Comparison of ENCODE assay signal across 27 mouse cellular contexts in the genomic region with DNA sequence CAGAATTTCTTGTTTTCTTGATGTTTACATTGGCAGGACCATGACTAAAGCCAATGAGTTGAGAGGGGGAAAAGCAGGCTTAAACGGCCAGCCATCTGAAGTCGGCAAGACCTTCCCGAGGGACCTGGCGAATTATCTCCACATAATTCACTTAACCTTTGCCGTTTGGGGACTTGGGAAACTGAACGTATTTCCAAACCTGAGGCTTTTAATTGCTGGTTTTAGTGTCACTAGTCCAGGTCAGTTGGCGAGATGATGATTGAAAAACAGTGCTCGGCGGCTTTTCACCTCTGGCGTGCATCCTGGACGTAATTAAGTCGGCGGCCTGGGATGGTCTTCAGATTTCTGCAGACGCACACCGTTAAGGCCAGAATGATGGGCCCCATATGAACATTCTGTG.
DNase-seq lines count a peak whose midpoint lies in the region; ATAC-seq and TF ChIP-seq lines count a peak whose summit lies in the region.
"Had no signal": no experiment of that assay in that cellular context is flagged by ENCODE, and none has a peak within 500 bp of the region (broad histone marks: within the 10 kb centered on the region; RNA-seq: fewer than 3 reads in every experiment).

No protein-coding gene starts in this region.

- intact Hi-C loops in gastrocnemius, adult 2 months (cut with DNase I) = no loop called here

- H3K4me1 ChIP-seq in embryonic facial prominence, embryonic 12.5 days = no peaks in the 10 kb centered on the region
- peaks cover 38% of the 10 kb centered on the region for H3K4me1 ChIP-seq in limb, embryonic 12.5 days (replicated peaks)
- H3K4me1 ChIP-seq: heart, embryonic 13.5 days; liver, embryonic 13.5 days had no signal

- peak overlapping the region; percentile 10; the same call in 1 of the 2 replicates for H3K4me2 ChIP-seq in embryonic facial prominence, embryonic 12.5 days (replicated peaks)
- peak overlapping the region; percentile 43 for H3K4me2 ChIP-seq in limb, embryonic 12.5 days
- H3K4me2 ChIP-seq: forebrain, embryonic 15.5 days; heart, embryonic 13.5 days; hindbrain, embryonic 13.5 days; liver, embryonic 13.5 days; midbrain, embryonic 13.5 days had no signal

- H3K36me3 ChIP-seq in embryonic facial prominence, embryonic 12.5 days = no peaks in the 10 kb centered on the region
- no peaks in the 10 kb centered on the region for H3K36me3 ChIP-seq in limb, embryonic 12.5 days
- H3K36me3 ChIP-seq: forebrain, embryonic 15.5 days; G1E; heart, embryonic 13.5 days; hindbrain, embryonic 13.5 days; liver, embryonic 13.5 days; midbrain, embryonic 13.5 days had no signal

- H3K27ac ChIP-seq in embryonic facial prominence, embryonic 12.5 days = no peak overlapping the region
- 0 out of 2 replicates have a peak overlapping the region, but pooled peaks have one; percentile 4 for H3K27ac ChIP-seq in limb, embryonic 12.5 days
- H3K27ac ChIP-seq in gastrocnemius, adult 2 months = no peak overlapping the region
- H3K27ac ChIP-seq: forebrain, embryonic 15.5 days; heart, embryonic 13.5 days; hindbrain, embryonic 13.5 days; liver, embryonic 13.5 days; midbrain, embryonic 13.5 days had no signal

- no peak overlapping the region for H3K9ac ChIP-seq in embryonic facial prominence, embryonic 12.5 days
- no peak overlapping the region for H3K9ac ChIP-seq in limb, embryonic 12.5 days (replicated peaks)
- H3K9ac ChIP-seq: forebrain, embryonic 15.5 days; heart, embryonic 13.5 days; hindbrain, embryonic 13.5 days; liver, embryonic 13.5 days; midbrain, embryonic 13.5 days had no signal

- WGBS in embryonic facial prominence, embryonic 12.5 days = 18% methylated on average over 15 of the region's 15 CpGs
- 14% methylated on average over 15 of the region's 15 CpGs for WGBS in limb, embryonic 12.5 days

- TF ChIP-seq CTCF in gastrocnemius, adult 2 months (IDR thresholded peaks at IDR 0.05) = no peak

- no peak for ATAC-seq in embryonic facial prominence, embryonic 12.5 days (ENCODE audit: insufficient number of reproducible peaks, insufficient read depth, low FRiP score, low TSS enrichment)
- no peak for ATAC-seq in limb, embryonic 12.5 days (ENCODE audit: insufficient number of reproducible peaks, insufficient read depth, low FRiP score, low TSS enrichment, low read depth)
- ATAC-seq: forebrain, embryonic 15.5 days; inflammation-experienced regulatory T-cells, adult 6 months; midbrain, embryonic 13.5 days had no signal

- peak; percentile 35 for DNase-seq in MN1 (ENCODE audit: low spot score)
- DNase-seq in embryo, embryonic 10 days (ENCODE audit: low spot score) = peak; percentile 70
- no peak for DNase-seq in right cerebral cortex, postnatal 4 days
- no peak for DNase-seq in yolk sac, embryonic 10.5 days (ENCODE audit: low spot score)
- DNase-seq in gastrocnemius, adult 2 months = no peak
- DNase-seq: adrenal gland, postnatal 10 days; B cell, adult 2 months; cerebellum, adult 18-20 months; cerebellum, postnatal 14 days; gastrocnemius, postnatal 25 days; heart, adult 18-20 months; kidney, adult 18-20 months; kidney, postnatal 14 days; liver, embryonic 13.5 days; lung, adult 2 months; lung, postnatal 14 days; right cerebral cortex, postnatal 14 days; thymus, postnatal 36 days had no signal

- peaks cover 12% of the 10 kb centered on the region; the same call in 1 of the 2 replicates for H3K27me3 ChIP-seq in embryonic facial prominence, embryonic 12.5 days
- peaks cover 34% of the 10 kb centered on the region for H3K27me3 ChIP-seq in limb, embryonic 12.5 days
- H3K27me3 ChIP-seq: CH12.LX; forebrain, embryonic 15.5 days; hindbrain, embryonic 13.5 days; liver, embryonic 13.5 days; midbrain, embryonic 13.5 days had no signal

- H3K9me3 ChIP-seq in embryonic facial prominence, embryonic 12.5 days = no peaks in the 10 kb centered on the region
- no peaks in the 10 kb centered on the region for H3K9me3 ChIP-seq in limb, embryonic 12.5 days
- H3K9me3 ChIP-seq: forebrain, embryonic 15.5 days; G1E; heart, embryonic 13.5 days; hindbrain, embryonic 13.5 days; liver, embryonic 13.5 days; midbrain, embryonic 13.5 days had no signal

- no peak overlapping the region for H3K4me3 ChIP-seq in embryonic facial prominence, embryonic 12.5 days
- H3K4me3 ChIP-seq in limb, embryonic 12.5 days (replicated peaks) = peak overlapping the region; percentile 6; the same call in 1 of the 2 replicates
- H3K4me3 ChIP-seq in gastrocnemius, adult 2 months = no peak overlapping the region
- H3K4me3 ChIP-seq: forebrain, embryonic 15.5 days; heart, embryonic 13.5 days; hindbrain, embryonic 13.5 days; liver, embryonic 13.5 days; midbrain, embryonic 13.5 days had no signal

Comparison
In these comparisons a context has a peak if more than half of its experiments do, and no peak if none do; other contexts are left out.
1. DNase-seq: peak in MN1 (single experiment) and embryo, embryonic 10 days (single experiment); none in right cerebral cortex, postnatal 4 days (single experiment), yolk sac, embryonic 10.5 days (single experiment) and gastrocnemius, adult 2 months (single experiment).